Comparison of ENCODE assay signal across 21 mouse cellular contexts in the genomic region with DNA sequence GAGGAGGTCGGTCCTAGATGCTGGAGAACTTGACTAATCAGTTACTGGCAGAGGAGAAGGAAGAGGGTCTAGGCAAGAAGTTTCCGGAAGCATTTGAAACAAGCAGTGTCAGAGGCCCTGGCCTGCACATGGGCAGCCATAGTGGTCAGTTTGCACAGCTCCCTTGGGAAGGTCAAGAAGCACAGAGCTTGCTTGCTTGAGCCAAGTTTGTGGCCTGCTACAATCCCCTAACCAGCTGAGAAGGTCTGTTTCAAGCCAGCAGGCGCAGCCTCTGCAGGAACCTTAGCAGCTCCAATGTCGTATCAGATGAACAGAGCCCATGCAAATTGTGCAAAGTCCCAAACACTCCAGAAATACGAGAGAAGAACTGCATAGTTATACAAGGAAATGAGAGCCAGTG. TPM values are rescaled to one million over a fixed set of nuclear protein-coding genes. Genes with fewer than 3 reads are reported as not detected.
"Had no signal": no experiment of that assay in that cellular context is flagged by ENCODE, and none has a peak within 500 bp of the region (broad histone marks: within the 10 kb centered on the region; RNA-seq: fewer than 3 reads in every experiment).

No protein-coding gene starts in this region.

- H3K9ac ChIP-seq: limb, embryonic 12.5 days; liver, embryonic 13.5 days; neural tube, embryonic 15.5 days had no signal

- H3K4me3 ChIP-seq: layer of hippocampus, adult 2 months; limb, embryonic 12.5 days; liver, embryonic 13.5 days; midbrain, embryonic 10.5 days; myocyte; neural tube, embryonic 15.5 days had no signal

- ATAC-seq: hindbrain, postnatal 0 days; lung, postnatal 0 days had no signal

- H3K4me2 ChIP-seq: limb, embryonic 12.5 days; liver, embryonic 13.5 days; neural tube, embryonic 15.5 days had no signal

- H3K27me3 ChIP-seq: limb, embryonic 12.5 days; liver, embryonic 13.5 days; neural tube, embryonic 15.5 days had no signal

- H3K9me3 ChIP-seq: limb, embryonic 12.5 days; liver, embryonic 13.5 days; midbrain, embryonic 10.5 days; neural tube, embryonic 15.5 days had no signal

- H3K27ac ChIP-seq: hindbrain, postnatal 0 days; layer of hippocampus, adult 2 months; limb, embryonic 12.5 days; liver, embryonic 13.5 days; midbrain, embryonic 10.5 days; neural tube, embryonic 15.5 days had no signal

- DNase-seq: kidney, postnatal 4 days; liver; liver, embryonic 13.5 days; lung, adult 2 months; lung, postnatal 36 days; midbrain, embryonic 14.5 days; right cerebral cortex, adult 18-20 months; right cerebral cortex, postnatal 25 days; spleen, adult 18-20 months; thymus, postnatal 36 days had no signal

- H3K4me1 ChIP-seq: limb, embryonic 12.5 days; liver, embryonic 13.5 days; midbrain, embryonic 10.5 days; neural tube, embryonic 15.5 days had no signal

RNA-seq across cellular contexts. Expression of gene Prss27, which starts 10.1 kb away (rescaled TPM):
- total RNA-seq: hindbrain, postnatal 0 days; layer of hippocampus, adult 2 months; layer of hippocampus, postnatal 10 days; left cerebral cortex, postnatal 36 days; megakaryocyte, adult 5-6 weeks had no signal
- polyA plus RNA-seq: hindbrain, postnatal 0 days; limb, embryonic 12.5 days; liver, embryonic 13.5 days; midbrain, embryonic 10.5 days had no signal

RNA-seq across cellular contexts. Expression of gene Prss22, which starts 50.2 kb away (rescaled TPM):
- total RNA-seq: layer of hippocampus, adult 2 months; layer of hippocampus, postnatal 10 days; megakaryocyte, adult 5-6 weeks had no signal
- polyA plus RNA-seq: hindbrain, postnatal 0 days; intestine, embryonic 14.5 days; liver, embryonic 13.5 days; midbrain, embryonic 14.5 days; neural tube, embryonic 15.5 days had no signal
